Mouse (Mus musculus) erythroblast, embryonic 14.5 days (primary cell): ENCODE results near the gene Arhgef5.

ENCODE experiments used
- GATA1 ChIP-seq: IDR thresholded peaks from 2 replicates; pipeline ENCODE4 v1.6.1; 2012; ENCODE audit warnings: low read length, inconsistent platforms, mixed read lengths
- TAL1 ChIP-seq: IDR thresholded peaks from 3 replicates; pipeline ENCODE4 v1.6.1; 2012; ENCODE audit warnings: low read length, inconsistent platforms, mixed read lengths

DNA sequence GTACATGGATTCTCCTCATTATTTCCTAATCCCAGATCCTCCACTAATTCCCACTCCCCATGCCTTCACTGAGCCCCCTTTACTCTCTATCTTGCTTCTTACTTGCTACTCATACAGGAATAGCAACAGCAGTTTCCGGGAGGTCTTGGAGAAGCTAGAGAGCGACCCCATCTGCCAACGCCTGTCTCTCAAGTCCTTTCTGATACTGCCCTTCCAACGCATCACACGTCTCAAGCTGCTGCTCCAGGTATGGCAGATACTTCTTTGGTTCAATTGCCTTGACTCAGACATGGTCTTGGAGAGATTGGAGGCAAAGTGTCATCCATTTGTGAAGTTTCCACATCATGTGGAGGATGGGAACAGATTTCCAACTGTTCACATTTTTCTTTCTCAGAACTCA is 15.1 kb downstream of the Arhgef5 start:
- TF ChIP-seq TAL1, result no peak
- no peak for TF ChIP-seq GATA1
